In genomic region chr3:101699929-101700681, GRCm38 (mm10) we compare ENCODE assay signal across 9 mouse cellular contexts.
DNase-seq lines count a peak whose midpoint lies in the region; ATAC-seq and TF ChIP-seq lines count a peak whose summit lies in the region.
"Had no signal": no experiment of that assay in that cellular context is flagged by ENCODE, and none has a peak within 500 bp of the region (broad histone marks: within the 10 kb centered on the region; RNA-seq: fewer than 3 reads in every experiment).

No protein-coding gene starts in this region.

- no peak for DNase-seq in hindbrain, embryonic 14.5 days (ENCODE audit: low spot score)
- DNase-seq in hindbrain, postnatal 0 days (ENCODE audit: low spot score): no peak
- peak; percentile 99 for DNase-seq in brain, adult 2 months (ENCODE audit: low read depth, low spot score)
- no peak for DNase-seq in natural killer cell, adult 2 months (ENCODE audit: low spot score in 2 of 2)
- DNase-seq in spleen, postnatal 10 days (ENCODE audit: low spot score in 2 of 2): no peak
- no peak for DNase-seq in midbrain, embryonic 14.5 days

- no peaks in the 10 kb centered on the region for H3K27me3 ChIP-seq in hindbrain, embryonic 14.5 days (ENCODE audit: control insufficient read depth, insufficient read depth, low read length)
- H3K27me3 ChIP-seq in hindbrain, postnatal 0 days (ENCODE audit: insufficient read depth, low read length): no peaks in the 10 kb centered on the region
- no peaks in the 10 kb centered on the region for H3K27me3 ChIP-seq in embryonic facial prominence, embryonic 15.5 days
- H3K27me3 ChIP-seq in limb, embryonic 13.5 days: no peaks in the 10 kb centered on the region
- H3K27me3 ChIP-seq in midbrain, embryonic 14.5 days (ENCODE audit: control insufficient read depth, insufficient read depth, low read length): no peaks in the 10 kb centered on the region

- no peak overlapping the region for H3K4me2 ChIP-seq in hindbrain, embryonic 14.5 days (replicated peaks)
- H3K4me2 ChIP-seq in hindbrain, postnatal 0 days (ENCODE audit: low read depth, low read length): no peak overlapping the region
- H3K4me2 ChIP-seq in embryonic facial prominence, embryonic 15.5 days (replicated peaks): no peak overlapping the region
- H3K4me2 ChIP-seq in limb, embryonic 13.5 days (replicated peaks): no peak overlapping the region
- H3K4me2 ChIP-seq in midbrain, embryonic 14.5 days (ENCODE audit: low read length): no peak overlapping the region

- 75% methylated on average over 12 of the region's 12 CpGs for WGBS in hindbrain, embryonic 14.5 days
- 64% methylated on average over 12 of the region's 12 CpGs for WGBS in hindbrain, postnatal 0 days
- WGBS in embryonic facial prominence, embryonic 15.5 days: 58% methylated on average over 12 of the region's 12 CpGs
- 66% methylated on average over 12 of the region's 12 CpGs for WGBS in limb, embryonic 13.5 days
- WGBS in midbrain, embryonic 14.5 days: 77% methylated on average over 12 of the region's 12 CpGs

- peaks cover 9% of the 10 kb centered on the region for H3K4me1 ChIP-seq in hindbrain, embryonic 14.5 days (replicated peaks; ENCODE audit: control insufficient read depth, insufficient read depth, low read length)
- peaks cover 12% of the 10 kb centered on the region; the same call in 1 of the 2 replicates for H3K4me1 ChIP-seq in hindbrain, postnatal 0 days (ENCODE audit: insufficient read depth, low read length)
- H3K4me1 ChIP-seq in embryonic facial prominence, embryonic 15.5 days: peaks cover 26% of the 10 kb centered on the region
- H3K4me1 ChIP-seq in limb, embryonic 13.5 days: peaks cover 22% of the 10 kb centered on the region
- H3K4me1 ChIP-seq in midbrain, embryonic 14.5 days (ENCODE audit: control insufficient read depth, insufficient read depth, low read length): peaks cover 8% of the 10 kb centered on the region

- H3K4me3 ChIP-seq in hindbrain, embryonic 14.5 days (replicated peaks; ENCODE audit: low read length): no peak overlapping the region
- H3K4me3 ChIP-seq in hindbrain, postnatal 0 days (ENCODE audit: low read length): no peak overlapping the region
- H3K4me3 ChIP-seq in embryonic facial prominence, embryonic 15.5 days (replicated peaks): no peak overlapping the region
- no peak overlapping the region for H3K4me3 ChIP-seq in limb, embryonic 13.5 days
- no peak overlapping the region for H3K4me3 ChIP-seq in midbrain, embryonic 14.5 days (replicated peaks; ENCODE audit: low read depth, low read length)
- H3K4me3 ChIP-seq: left cerebral cortex, adult 2 months had no signal

- H3K9me3 ChIP-seq in hindbrain, embryonic 14.5 days (ENCODE audit: control insufficient read depth, low read length): no peaks in the 10 kb centered on the region
- no peaks in the 10 kb centered on the region for H3K9me3 ChIP-seq in hindbrain, postnatal 0 days (ENCODE audit: low read length)
- no peaks in the 10 kb centered on the region for H3K9me3 ChIP-seq in embryonic facial prominence, embryonic 15.5 days (replicated peaks)
- H3K9me3 ChIP-seq in limb, embryonic 13.5 days: no peaks in the 10 kb centered on the region
- no peaks in the 10 kb centered on the region for H3K9me3 ChIP-seq in midbrain, embryonic 14.5 days (ENCODE audit: control insufficient read depth, low read length)

- H3K27ac ChIP-seq in hindbrain, embryonic 14.5 days: no peak overlapping the region
- no peak overlapping the region for H3K27ac ChIP-seq in hindbrain, postnatal 0 days
- peak overlapping the region; percentile 55; the same call in 1 of the 2 replicates for H3K27ac ChIP-seq in embryonic facial prominence, embryonic 15.5 days (replicated peaks)
- peak overlapping the region; percentile 22; the same call in 1 of the 2 replicates for H3K27ac ChIP-seq in limb, embryonic 13.5 days
- H3K27ac ChIP-seq in midbrain, embryonic 14.5 days (replicated peaks; ENCODE audit: low read depth, low read length): no peak overlapping the region
- H3K27ac ChIP-seq: left cerebral cortex, adult 2 months had no signal

- ATAC-seq in hindbrain, embryonic 14.5 days (ENCODE audit: low FRiP score): 0 out of 2 replicates have a peak, but pooled peaks have one; percentile 35
- ATAC-seq in hindbrain, postnatal 0 days: no peak
- ATAC-seq in embryonic facial prominence, embryonic 15.5 days (ENCODE audit: insufficient number of reproducible peaks, low FRiP score, low TSS enrichment, low read depth): peak; percentile 40
- no peak for ATAC-seq in limb, embryonic 13.5 days (ENCODE audit: low FRiP score, low read depth)
- ATAC-seq in midbrain, embryonic 14.5 days (ENCODE audit: low FRiP score, low TSS enrichment): no peak

- H3K9ac ChIP-seq in hindbrain, embryonic 14.5 days: no peak overlapping the region
- H3K9ac ChIP-seq in hindbrain, postnatal 0 days (replicated peaks; ENCODE audit: low read length): no peak overlapping the region
- H3K9ac ChIP-seq in embryonic facial prominence, embryonic 15.5 days: no peak overlapping the region
- no peak overlapping the region for H3K9ac ChIP-seq in limb, embryonic 13.5 days
- H3K9ac ChIP-seq in midbrain, embryonic 14.5 days (replicated peaks; ENCODE audit: low read length): no peak overlapping the region

- no peaks in the 10 kb centered on the region for H3K36me3 ChIP-seq in hindbrain, embryonic 14.5 days (replicated peaks; ENCODE audit: control insufficient read depth, insufficient read depth)
- H3K36me3 ChIP-seq in hindbrain, postnatal 0 days (ENCODE audit: insufficient read depth, low read length): no peaks in the 10 kb centered on the region
- H3K36me3 ChIP-seq in embryonic facial prominence, embryonic 15.5 days: no peaks in the 10 kb centered on the region
- H3K36me3 ChIP-seq in limb, embryonic 13.5 days: no peaks in the 10 kb centered on the region
- H3K36me3 ChIP-seq in midbrain, embryonic 14.5 days (ENCODE audit: control insufficient read depth, insufficient read depth, low read length): no peaks in the 10 kb centered on the region

- TF ChIP-seq CTCF in hindbrain, postnatal 0 days (IDR thresholded peaks at IDR 0.05; ENCODE audit: low read depth): no peak

Comparison
In these comparisons a context has a peak if more than half of its experiments do, and no peak if none do; other contexts are left out.
1. ATAC-seq: peak in hindbrain, embryonic 14.5 days (single experiment) and embryonic facial prominence, embryonic 15.5 days (single experiment); none in hindbrain, postnatal 0 days (single experiment), limb, embryonic 13.5 days (single experiment) and midbrain, embryonic 14.5 days (single experiment).
2. H3K27ac ChIP-seq: peak in embryonic facial prominence, embryonic 15.5 days (single experiment) and limb, embryonic 13.5 days (single experiment); none in hindbrain, embryonic 14.5 days (single experiment), hindbrain, postnatal 0 days (single experiment) and midbrain, embryonic 14.5 days (single experiment).